10 mouse cellular contexts compared by ENCODE assay signal in genomic region chr16:91023384-91023783, GRCm38 (mm10). TPM values are rescaled to one million over a fixed set of nuclear protein-coding genes. Genes with fewer than 3 reads are reported as not detected.
A peak's percentile ranks its signal among the peaks of the same experiment; 100 is the strongest.
DNase-seq lines count a peak whose midpoint lies in the region; ATAC-seq and TF ChIP-seq lines count a peak whose summit lies in the region.
"Had no signal": no experiment of that assay in that cellular context is flagged by ENCODE, and none has a peak within 500 bp of the region (broad histone marks: within the 10 kb centered on the region; RNA-seq: fewer than 3 reads in every experiment).

No protein-coding gene starts in this region.

- H3K4me1 ChIP-seq in neural tube, embryonic 15.5 days = no peaks in the 10 kb centered on the region
- H3K4me1 ChIP-seq: stomach, embryonic 15.5 days had no signal

- no peaks in the 10 kb centered on the region for H3K9me3 ChIP-seq in neural tube, embryonic 15.5 days (replicated peaks)
- H3K9me3 ChIP-seq: stomach, embryonic 15.5 days had no signal

- no peak overlapping the region for H3K27ac ChIP-seq in gastrocnemius, adult 2 months
- H3K27ac ChIP-seq in neural tube, embryonic 15.5 days (replicated peaks) = no peak overlapping the region
- H3K27ac ChIP-seq: stomach, embryonic 15.5 days had no signal

- peak; percentile 62 for TF ChIP-seq CTCF in gastrocnemius, adult 2 months (IDR thresholded peaks at IDR 0.05)

- H3K4me2 ChIP-seq in neural tube, embryonic 15.5 days = no peak overlapping the region
- H3K4me2 ChIP-seq: midbrain, embryonic 11.5 days; stomach, embryonic 15.5 days had no signal

- DNase-seq in gastrocnemius, adult 2 months = no peak
- no peak for DNase-seq in gastrocnemius, postnatal 10 days
- peak; percentile 32 for DNase-seq in neural tube, embryonic 10.5 days (ENCODE audit: extremely low spot score, low spot score)
- DNase-seq in embryo, embryonic 10.5 days (ENCODE audit: low spot score) = peak; percentile 18
- peak; percentile 9 for DNase-seq in thymus, postnatal 0 days (ENCODE audit: low spot score)
- DNase-seq in urinary bladder, adult 18-20 months (ENCODE audit: low spot score in 2 of 2) = no peak
- no peak for DNase-seq in ovary, adult 18-20 months (ENCODE audit: low spot score)

- intact Hi-C loops in gastrocnemius, adult 2 months (cut with DNase I) = no loop called here

- ATAC-seq in neural tube, embryonic 15.5 days (ENCODE audit: low FRiP score) = no peak

- H3K4me3 ChIP-seq in gastrocnemius, adult 2 months = no peak overlapping the region
- no peak overlapping the region for H3K4me3 ChIP-seq in neural tube, embryonic 15.5 days (replicated peaks)
- H3K4me3 ChIP-seq: stomach, embryonic 15.5 days had no signal

- no peaks in the 10 kb centered on the region for H3K27me3 ChIP-seq in neural tube, embryonic 15.5 days (replicated peaks)
- H3K27me3 ChIP-seq: stomach, embryonic 15.5 days had no signal

- H3K9ac ChIP-seq in neural tube, embryonic 15.5 days (replicated peaks) = no peak overlapping the region
- H3K9ac ChIP-seq: stomach, embryonic 15.5 days had no signal

- peaks cover 90% of the 10 kb centered on the region for H3K36me3 ChIP-seq in neural tube, embryonic 15.5 days

- 85% methylated on average over 1 of the region's 1 CpGs for WGBS in neural tube, embryonic 15.5 days

RNA-seq across cellular contexts. Expression of gene Synj1, which starts 12.3 kb away (rescaled TPM):
- 10 to 100 TPM; 11.2 to 13.8 TPM for total RNA-seq in gastrocnemius, adult 2 months (2021)
- 10 to 100 TPM; 14.6 TPM for total RNA-seq in gastrocnemius, postnatal 10 days (2021)
- polyA plus RNA-seq in neural tube, embryonic 15.5 days (2015; fragmentation: Nextera tagmentation; extraction: Ambion mirVana) = 40.6 and 46.2 TPM in 2 replicates
- 11.5 and 16.2 TPM in 2 replicates for polyA plus RNA-seq in thymus, postnatal 0 days (2015; fragmentation: Nextera tagmentation; extraction: Ambion mirVana)

RNA-seq across cellular contexts. Expression of gene Paxbp1, which starts 21.0 kb away (rescaled TPM):
- total RNA-seq in gastrocnemius, adult 2 months (2021) = 10 to 100 TPM; 10.7 to 11.6 TPM
- total RNA-seq in gastrocnemius, postnatal 10 days (2021) = 10 to 100 TPM; 12.8 to 26.2 TPM
- polyA plus RNA-seq in neural tube, embryonic 15.5 days (2015; fragmentation: Nextera tagmentation; extraction: Ambion mirVana) = 49.6 and 57.8 TPM in 2 replicates
- 38.9 and 42.5 TPM in 2 replicates for polyA plus RNA-seq in thymus, postnatal 0 days (2015; fragmentation: Nextera tagmentation; extraction: Ambion mirVana)

Comparison
In these comparisons a context has a peak if more than half of its experiments do, and no peak if none do; other contexts are left out.
1. DNase-seq: peak in neural tube, embryonic 10.5 days (single experiment), embryo, embryonic 10.5 days (single experiment) and thymus, postnatal 0 days (single experiment); none in gastrocnemius, adult 2 months (single experiment), gastrocnemius, postnatal 10 days (single experiment), urinary bladder, adult 18-20 months (0 of 2) and ovary, adult 18-20 months (single experiment).